16 mouse cellular contexts compared by ENCODE assay signal in genomic region chr14:102855264-102855840, GRCm38 (mm10).
A peak's percentile ranks its signal among the peaks of the same experiment; 100 is the strongest.
DNase-seq lines count a peak whose midpoint lies in the region; ATAC-seq lines count a peak whose summit lies in the region.
"Had no signal": no experiment of that assay in that cellular context is flagged by ENCODE, and none has a peak within 500 bp of the region (broad histone marks: within the 10 kb centered on the region; RNA-seq: fewer than 3 reads in every experiment).

No protein-coding gene starts in this region.

- no peaks in the 10 kb centered on the region for H3K9me3 ChIP-seq in forebrain, embryonic 14.5 days (replicated peaks; ENCODE audit: control insufficient read depth, low read length)
- no peaks in the 10 kb centered on the region for H3K9me3 ChIP-seq in forebrain, embryonic 15.5 days
- no peaks in the 10 kb centered on the region for H3K9me3 ChIP-seq in neural tube, embryonic 12.5 days
- H3K9me3 ChIP-seq in intestine, embryonic 16.5 days (ENCODE audit: control insufficient read depth, low read length) = no peaks in the 10 kb centered on the region
- H3K9me3 ChIP-seq: embryonic facial prominence, embryonic 13.5 days; heart, embryonic 15.5 days; liver, embryonic 13.5 days had no signal

- no peak overlapping the region for H3K4me3 ChIP-seq in forebrain, embryonic 14.5 days (ENCODE audit: low read depth, low read length)
- H3K4me3 ChIP-seq in forebrain, embryonic 15.5 days = no peak overlapping the region
- H3K4me3 ChIP-seq in neural tube, embryonic 12.5 days = no peak overlapping the region
- H3K4me3 ChIP-seq in intestine, embryonic 16.5 days (ENCODE audit: low read length) = no peak overlapping the region
- H3K4me3 ChIP-seq: embryonic facial prominence, embryonic 13.5 days; heart, embryonic 15.5 days; left cerebral cortex, adult 2 months; liver, embryonic 13.5 days had no signal

- H3K27ac ChIP-seq in forebrain, embryonic 14.5 days (ENCODE audit: low read depth, low read length) = no peak overlapping the region
- no peak overlapping the region for H3K27ac ChIP-seq in forebrain, embryonic 15.5 days (replicated peaks)
- no peak overlapping the region for H3K27ac ChIP-seq in neural tube, embryonic 12.5 days
- H3K27ac ChIP-seq in intestine, embryonic 16.5 days (ENCODE audit: low read length) = no peak overlapping the region
- H3K27ac ChIP-seq: embryonic facial prominence, embryonic 13.5 days; heart, embryonic 15.5 days; left cerebral cortex, adult 2 months; liver, embryonic 13.5 days; macrophage had no signal

- no peaks in the 10 kb centered on the region for H3K4me1 ChIP-seq in forebrain, embryonic 14.5 days (ENCODE audit: control insufficient read depth, insufficient read depth, low read length)
- H3K4me1 ChIP-seq in forebrain, embryonic 15.5 days = 0 out of 2 replicates have a peak, but pooled peaks cover 11% of the 10 kb centered on the region
- H3K4me1 ChIP-seq in neural tube, embryonic 12.5 days = no peaks in the 10 kb centered on the region; the same call in 1 of the 2 replicates
- no peaks in the 10 kb centered on the region for H3K4me1 ChIP-seq in intestine, embryonic 16.5 days (ENCODE audit: control insufficient read depth, insufficient read depth, low read length)
- H3K4me1 ChIP-seq: heart, embryonic 15.5 days; liver, embryonic 13.5 days had no signal

- H3K9ac ChIP-seq in forebrain, embryonic 14.5 days (ENCODE audit: low read length) = no peak overlapping the region
- H3K9ac ChIP-seq in forebrain, embryonic 15.5 days (replicated peaks) = no peak overlapping the region
- no peak overlapping the region for H3K9ac ChIP-seq in neural tube, embryonic 12.5 days
- no peak overlapping the region for H3K9ac ChIP-seq in intestine, embryonic 16.5 days (ENCODE audit: low read depth, low read length)
- H3K9ac ChIP-seq: embryonic facial prominence, embryonic 13.5 days; heart, embryonic 15.5 days; liver, embryonic 13.5 days had no signal

- H3K4me2 ChIP-seq in forebrain, embryonic 14.5 days (ENCODE audit: low read length) = no peak overlapping the region
- no peak overlapping the region for H3K4me2 ChIP-seq in forebrain, embryonic 15.5 days (replicated peaks)
- no peak overlapping the region for H3K4me2 ChIP-seq in neural tube, embryonic 12.5 days (replicated peaks)
- no peak overlapping the region for H3K4me2 ChIP-seq in intestine, embryonic 16.5 days (ENCODE audit: low read depth, low read length)
- H3K4me2 ChIP-seq: embryonic facial prominence, embryonic 13.5 days; heart, embryonic 15.5 days; liver, embryonic 13.5 days had no signal

- no peaks in the 10 kb centered on the region for H3K36me3 ChIP-seq in forebrain, embryonic 14.5 days (ENCODE audit: control insufficient read depth, insufficient read depth, low read length)
- H3K36me3 ChIP-seq in forebrain, embryonic 15.5 days = no peaks in the 10 kb centered on the region
- no peaks in the 10 kb centered on the region for H3K36me3 ChIP-seq in neural tube, embryonic 12.5 days
- H3K36me3 ChIP-seq in intestine, embryonic 16.5 days (ENCODE audit: control insufficient read depth, insufficient read depth, low read length) = no peaks in the 10 kb centered on the region
- H3K36me3 ChIP-seq: embryonic facial prominence, embryonic 13.5 days; G1E; heart, embryonic 15.5 days; liver, embryonic 13.5 days had no signal

- WGBS in forebrain, embryonic 14.5 days = 75% methylated on average over 7 of the region's 7 CpGs
- 52% methylated on average over 7 of the region's 7 CpGs for WGBS in forebrain, embryonic 15.5 days
- WGBS in neural tube, embryonic 12.5 days = 52% methylated on average over 7 of the region's 7 CpGs
- 51% methylated on average over 7 of the region's 7 CpGs for WGBS in intestine, embryonic 16.5 days

- H3K27me3 ChIP-seq in forebrain, embryonic 14.5 days (replicated peaks; ENCODE audit: control insufficient read depth, insufficient read depth, low read length) = no peaks in the 10 kb centered on the region
- no peaks in the 10 kb centered on the region for H3K27me3 ChIP-seq in forebrain, embryonic 15.5 days
- no peaks in the 10 kb centered on the region for H3K27me3 ChIP-seq in neural tube, embryonic 12.5 days (replicated peaks)
- H3K27me3 ChIP-seq in intestine, embryonic 16.5 days (replicated peaks; ENCODE audit: control insufficient read depth, insufficient read depth, low read length) = no peaks in the 10 kb centered on the region
- H3K27me3 ChIP-seq: embryonic facial prominence, embryonic 13.5 days; heart, embryonic 15.5 days; liver, embryonic 13.5 days had no signal

- intact Hi-C loops in left cerebral cortex, postnatal 4 days (cut with DNase I) = no loop called here

- ATAC-seq in forebrain, embryonic 14.5 days = no peak
- no peak for ATAC-seq in forebrain, embryonic 15.5 days (replicated peaks)
- ATAC-seq in neural tube, embryonic 12.5 days (ENCODE audit: low FRiP score, low read depth) = peak; percentile 25; the same call in 1 of the 2 replicates
- ATAC-seq in intestine, embryonic 16.5 days = no peak
- ATAC-seq: inflammation-experienced regulatory T-cells, adult 6 months had no signal

- peak; percentile 11 for DNase-seq in forebrain, embryonic 14.5 days (ENCODE audit: low spot score)
- DNase-seq in left cerebral cortex, postnatal 4 days = peak; percentile 16
- no peak for DNase-seq in left cerebral cortex, adult 11 months (ENCODE audit: low spot score)
- peak; percentile 54 for DNase-seq in kidney, adult 9 months
- DNase-seq in Muller cell, postnatal 12 days (ENCODE audit: inconsistent ontology term) = no peak
- DNase-seq: liver, embryonic 13.5 days; thymus, adult 18-20 months had no signal

Comparison
In these comparisons a context has a peak if more than half of its experiments do, and no peak if none do; other contexts are left out.
1. DNase-seq: peak in forebrain, embryonic 14.5 days (single experiment), left cerebral cortex, postnatal 4 days (single experiment) and kidney, adult 9 months (single experiment); none in left cerebral cortex, adult 11 months (single experiment) and Muller cell, postnatal 12 days (single experiment).